Mouse (Mus musculus) MEL (cell line): ENCODE measurements around the gene Vmn1r85. TPM values are rescaled to one million over a fixed set of nuclear protein-coding genes. Genes with fewer than 3 reads are reported as not detected.
"Not testable (repeated sequence)": the region's sequence is repeated elsewhere in the genome, so short reads cannot be mapped to it uniquely, and the experiment has no call there.

Experiments
- DNase-seq: peaks from one replicate; pipeline ENCODE4 v3.0.0; 2011; ENCODE audit warnings: low read depth, low spot score
- H3K27ac ChIP-seq: 2 replicates; pipeline ENCODE4 v1.5.1; 2012; ENCODE audit warnings: low read depth, mild to moderate bottlenecking, control low read depth, low read length, moderate library complexity; ENCODE audit not compliant: control insufficient read depth
- H3K27me3 ChIP-seq, 2 experiments: fragments of 150-350 bp in 1 of 2; sonication (generic) in 1 of 2; 2 replicates each; pipeline ENCODE4 v1.6.1; 2012; ENCODE audit warnings: low read length in 2 of 2, mild to moderate bottlenecking in 2 of 2, improper control_type of control experiment in 1 of 2, moderate library complexity in 1 of 2; ENCODE audit not compliant: insufficient read depth in 2 of 2, control insufficient read depth in 1 of 2
- H3K36me3 ChIP-seq, 2 experiments: 2 replicates each; pipeline ENCODE4 v1.6.1; 2012 to 2014; ENCODE audit warnings: low read length in 2 of 2, improper control_type of control experiment in 1 of 2, inconsistent platforms in 1 of 2, mild to moderate bottlenecking in 1 of 2; ENCODE audit not compliant: insufficient read depth in 2 of 2, control insufficient read depth in 1 of 2
- H3K4me1 ChIP-seq, 2 experiments: fragments of 150-350 bp in 1 of 2; sonication (generic) in 1 of 2; 2 replicates each; pipeline ENCODE4 v1.6.1; 2012; ENCODE audit warnings: low read length in 2 of 2, improper control_type of control experiment in 1 of 2, mild to moderate bottlenecking in 1 of 2; ENCODE audit not compliant: insufficient read depth in 2 of 2, control insufficient read depth in 1 of 2
- H3K4me3 ChIP-seq, 2 experiments: fragments of 150-350 bp in 1 of 2; sonication (generic) in 1 of 2; 2 replicates each; pipeline ENCODE4 v1.5.1; 2012; ENCODE audit warnings: low read depth in 2 of 2, low read length in 2 of 2, mild to moderate bottlenecking in 2 of 2, moderate library complexity in 2 of 2, control low read depth in 1 of 2, improper control_type of control experiment in 1 of 2; ENCODE audit not compliant: control insufficient read depth in 1 of 2, insufficient read depth in 1 of 2
- H3K79me2 ChIP-seq: 2 replicates; pipeline ENCODE4 v1.6.1; 2012; ENCODE audit warnings: mild to moderate bottlenecking, low read length, moderate library complexity; ENCODE audit not compliant: control insufficient read depth, poor library complexity, insufficient read depth
- H3K9ac ChIP-seq: 2 replicates; pipeline ENCODE4 v1.6.1; 2012; ENCODE audit warnings: low read depth, mild to moderate bottlenecking, control low read depth, low read length, moderate library complexity; ENCODE audit not compliant: control insufficient read depth, poor library complexity, severe bottlenecking
- H3K9me3 ChIP-seq: fragments of 150-350 bp; sonication (generic); replicated peaks from 2 replicates; pipeline ENCODE4 v1.6.1; 2012; ENCODE audit warnings: mild to moderate bottlenecking, low read length, improper control_type of control experiment, moderate library complexity; ENCODE audit not compliant: insufficient read depth
- CHD1 ChIP-seq: IDR thresholded peaks from 2 replicates; pipeline ENCODE4 v1.6.1; 2012; ENCODE audit warnings: low read depth, mild to moderate bottlenecking, inconsistent platforms, low read length, improper control_type of control experiment
- CHD2 ChIP-seq: IDR thresholded peaks from 2 replicates; pipeline ENCODE4 v1.6.1; 2011; ENCODE audit warnings: low read length, improper control_type of control experiment
- CTCF ChIP-seq, 3 experiments: IDR thresholded peaks in 2 of 3; conservative IDR thresholded peaks in 1 of 3; 2 replicates each; pipeline ENCODE4 v1.5.1; 2011 to 2012; ENCODE audit warnings: low read length in 3 of 3, low read depth in 2 of 3, mild to moderate bottlenecking in 2 of 3, improper control_type of control experiment in 1 of 3, inconsistent platforms in 1 of 3, mixed read lengths in 1 of 3, moderate library complexity in 1 of 3; ENCODE audit not compliant: control insufficient read depth in 1 of 3, insufficient read depth in 1 of 3, poor library complexity in 1 of 3, severe bottlenecking in 1 of 3
- GATA1 ChIP-seq: IDR thresholded peaks from 2 replicates; pipeline ENCODE4 v1.6.1; 2011; ENCODE audit warnings: low read depth, low read length, improper control_type of control experiment
- JUND ChIP-seq: IDR thresholded peaks from 2 replicates; pipeline ENCODE4 v1.6.1; 2011; ENCODE audit warnings: low read depth, mild to moderate bottlenecking, improper control_type of control experiment, low read length
- NELFE ChIP-seq: IDR thresholded peaks from 2 replicates; pipeline ENCODE4 v1.6.1; 2011; ENCODE audit warnings: low read depth, low read length, improper control_type of control experiment
- POLR2AphosphoS5 ChIP-seq: IDR thresholded peaks from 2 replicates; pipeline ENCODE4 v1.6.1; 2012; ENCODE audit warnings: low read depth, borderline replicate concordance, mild to moderate bottlenecking, inconsistent platforms, low read length, moderate library complexity, mixed read lengths
- RAD21 ChIP-seq: IDR thresholded peaks from 2 replicates; pipeline ENCODE4 v1.6.1; 2011; ENCODE audit warnings: mild to moderate bottlenecking, low read depth, low read length, improper control_type of control experiment
- SIN3A ChIP-seq: IDR thresholded peaks from 2 replicates; pipeline ENCODE4 v1.6.1; 2012; ENCODE audit warnings: low read length, improper control_type of control experiment, inconsistent platforms
- SMC3 ChIP-seq: IDR thresholded peaks from 2 replicates; pipeline ENCODE4 v1.6.1; 2011; ENCODE audit warnings: low read depth, low read length, improper control_type of control experiment
- TBP ChIP-seq: IDR thresholded peaks from 2 replicates; pipeline ENCODE4 v1.8.0; 2011; ENCODE audit warnings: low read depth, low read length, improper control_type of control experiment
- TCF12 ChIP-seq: IDR thresholded peaks from 2 replicates; pipeline ENCODE4 v1.6.1; 2014; ENCODE audit warnings: low read depth, mild to moderate bottlenecking, inconsistent platforms, low read length, improper control_type of control experiment, moderate library complexity
- UBTF ChIP-seq: IDR thresholded peaks from 2 replicates; pipeline ENCODE4 v1.6.1; 2012; ENCODE audit warnings: low read depth, mild to moderate bottlenecking, inconsistent platforms, low read length, improper control_type of control experiment, moderate library complexity, borderline replicate concordance; ENCODE audit not compliant: insufficient read depth
- USF2 ChIP-seq, 2 experiments: IDR thresholded peaks; 2 replicates each; pipeline ENCODE4 v1.6.1; 2011 to 2012; ENCODE audit warnings: improper control_type of control experiment in 2 of 2, low read length in 2 of 2, borderline replicate concordance in 1 of 2, inconsistent platforms in 1 of 2, low read depth in 1 of 2, mild to moderate bottlenecking in 1 of 2; ENCODE audit not compliant: insufficient read depth in 1 of 2
- ZC3H11A ChIP-seq: IDR thresholded peaks from 2 replicates; pipeline ENCODE4 v1.6.1; 2012; ENCODE audit warnings: low read depth, mild to moderate bottlenecking, inconsistent platforms, low read length, improper control_type of control experiment
- ZMIZ1 ChIP-seq: IDR thresholded peaks from 2 replicates; pipeline ENCODE4 v1.6.1; 2012; ENCODE audit warnings: low read depth, mild to moderate bottlenecking, inconsistent platforms, low read length, improper control_type of control experiment, moderate library complexity
- ZNF384 ChIP-seq: IDR thresholded peaks from 2 replicates; pipeline ENCODE4 v1.6.1; 2012; ENCODE audit warnings: low read depth, mild to moderate bottlenecking, inconsistent platforms, low read length, improper control_type of control experiment
- polyA plus RNA-seq, 2 experiments: library from polyadenylated mRNA; stranded (reverse) in 1 of 2; unstranded in 1 of 2; fragments of >175 nt in 1 of 2; fragments of >200 nt in 1 of 2; gene quantifications; 2 replicates each; pipeline versions ENCODE4 v1.2.1 to v1.2.4; 2012; ENCODE audit warnings: low replicate concordance in 2 of 2, low read depth in 1 of 2; ENCODE audit not compliant: insufficient read length in 2 of 2, insufficient read depth in 1 of 2, missing spikeins in 1 of 2
- total RNA-seq: library from RNA; depleted of rRNA; stranded (reverse); fragments of 300-350 nt; gene quantifications from 2 replicates; pipeline ENCODE4 v1.2.3, GENCODE M21; 2012

The Vmn1r85 gene
- total and polyA plus RNA-seq, 3 experiments: not detected

GRCm38 (mm10) chr7:13072293-13072692, 22.7 kb downstream of the Vmn1r85 start:
- Histone ChIP-seq H3K4me1 (no peaks in the 10 kb centered on the region), H3K79me2 (no peaks in the 10 kb centered on the region), H3K27me3 (no peaks in the 10 kb centered on the region), H3K36me3 (no peaks in the 10 kb centered on the region), H3K9me3 (no peaks in the 10 kb centered on the region), H3K9ac (no peak overlapping the region), H3K27ac (no peak overlapping the region), H3K4me3 (no peak overlapping the region)
- no peak for DNase-seq
- TF ChIP-seq GATA1 (no peak), TCF12 (no peak), CHD2 (no peak), ZC3H11A (no peak), TBP (no peak), NELFE (no peak), UBTF (no peak), CHD1 (no peak), USF2 (IDR thresholded peaks at IDR 0.05; ENCODE audit: borderline replicate concordance in 1 of 2, insufficient read depth in 1 of 2, low read depth in 1 of 2, low read length in 2 of 2) (no peak), RAD21 (peak; percentile 12), POLR2AphosphoS5 (no peak), JUND (no peak), SIN3A (no peak), ZMIZ1 (no peak), SMC3 (peak; percentile 29), CTCF (IDR thresholded peaks at IDR 0.05 in 2 of 3, conservative IDR thresholded peaks at IDR 0.05 in 1 of 3; ENCODE audit: control insufficient read depth in 1 of 3, insufficient read depth in 1 of 3, low read depth in 2 of 3, low read length in 3 of 3, poor library complexity in 1 of 3, severe bottlenecking in 1 of 3) (peak in 1 of 3 experiments; percentile 20; a peak in 1 of 6 replicates)

GRCm38 (mm10) chr7:13063399-13063798, 31.6 kb downstream of the Vmn1r85 start:
- not testable (repeated sequence) for H3K36me3 ChIP-seq, H3K27me3 ChIP-seq, H3K9me3 ChIP-seq, H3K79me2 ChIP-seq, H3K9ac ChIP-seq, H3K27ac ChIP-seq, H3K4me3 ChIP-seq, H3K4me1 ChIP-seq
- peak; percentile 54 for DNase-seq
- peak; percentile 66 for TF ChIP-seq SMC3
- TF ChIP-seq RAD21: peak; percentile 79
- peak; percentile 69 for TF ChIP-seq ZC3H11A
- peak; percentile 33 to 61 (median 60); a peak in 5 of 6 replicates for TF ChIP-seq CTCF (IDR thresholded peaks at IDR 0.05 in 2 of 3, conservative IDR thresholded peaks at IDR 0.05 in 1 of 3; ENCODE audit: control insufficient read depth in 1 of 3, insufficient read depth in 1 of 3, low read depth in 2 of 3, low read length in 3 of 3, poor library complexity in 1 of 3, severe bottlenecking in 1 of 3)
- TF ChIP-seq ZNF384: peak; percentile 41; the same call in 1 of the 2 replicates
